Mouse (Mus musculus) neural tube, embryonic 11.5 days (tissue): Measurements from ENCODE around the gene Syn3. TPM values are rescaled to one million over a fixed set of nuclear protein-coding genes. Genes with fewer than 3 reads are reported as not detected.

Experiments used
- ATAC-seq: fragments of 200-750 bp; cut with Nextera tagmentation; 2 replicates; pipeline ENCODE4 v1.8.0; 2017; ENCODE audit warnings: moderate number of reproducible peaks, mild to moderate bottlenecking, moderate TSS enrichment, moderate library complexity; ENCODE audit not compliant: insufficient read depth, low FRiP score, low TSS enrichment
- DNase-seq: peaks from one replicate; pipeline ENCODE4 v3.0.0-alpha.2; 2015; ENCODE audit warnings: low spot score
- H3K27ac ChIP-seq: fragments of 300-500 bp; sonication (generic); 2 replicates; pipeline ENCODE4 v1.5.1; 2014; ENCODE audit warnings: low read depth, mild to moderate bottlenecking, low read length
- H3K27me3 ChIP-seq: fragments of 300-500 bp; sonication (generic); 2 replicates; pipeline ENCODE4 v1.6.1; 2014; ENCODE audit warnings: mild to moderate bottlenecking, low read length, mixed read lengths; ENCODE audit not compliant: control insufficient read depth, insufficient read depth
- H3K36me3 ChIP-seq: fragments of 300-500 bp; sonication (generic); 2 replicates; pipeline ENCODE4 v1.6.1; 2014; ENCODE audit warnings: mild to moderate bottlenecking, low read length, moderate library complexity, mixed read lengths; ENCODE audit not compliant: control insufficient read depth, insufficient read depth
- H3K4me1 ChIP-seq: fragments of 300-500 bp; sonication (generic); 2 replicates; pipeline ENCODE4 v1.6.1; 2014; ENCODE audit warnings: low read length, mixed read lengths; ENCODE audit not compliant: control insufficient read depth, insufficient read depth
- H3K4me2 ChIP-seq: fragments of 300-500 bp; sonication (generic); 2 replicates; pipeline ENCODE4 v1.6.1; 2014; ENCODE audit warnings: low read depth, mild to moderate bottlenecking, moderate library complexity
- H3K4me3 ChIP-seq: fragments of 300-500 bp; sonication (generic); 2 replicates; pipeline ENCODE4 v1.5.1; 2014; ENCODE audit warnings: low read depth, low read length
- H3K9ac ChIP-seq: fragments of 300-500 bp; sonication (generic); 2 replicates; pipeline ENCODE4 v1.6.1; 2014; ENCODE audit warnings: mild to moderate bottlenecking, low read length
- H3K9me3 ChIP-seq: fragments of 300-500 bp; sonication (generic); 2 replicates; pipeline ENCODE4 v1.6.1; 2016; ENCODE audit warnings: low read length; ENCODE audit not compliant: control insufficient read depth
- WGBS: fragments of 180-500 bp; shearing (Covaris S2); extraction: QIAGEN DNeasy Blood & Tissue Kit; methylation state at CpG from one replicate; pipeline ENCODE4 v1.1.7; 2014; 5-methylcytosine and 5-hydroxymethylcytosine counted together
- polyA plus RNA-seq: library from polyadenylated mRNA; unstranded; fragments of >200 nt; fragmentation: Nextera tagmentation; extraction: Ambion mirVana; gene quantifications from 2 replicates; pipeline ENCODE4 v1.2.1, GENCODE M21; 2014

The Syn3 gene
- polyA plus RNA-seq, 1 experiment from 2014 or later = 4.4 TPM

- H3K4me2 ChIP-seq = no peak overlapping the region
- H3K9me3 ChIP-seq = no peaks in the 10 kb centered on the region
- WGBS = 88% methylated on average over 1 of the region's 1 CpGs
- H3K27ac ChIP-seq = no peak overlapping the region
- no peak overlapping the region for H3K9ac ChIP-seq
- H3K36me3 ChIP-seq = no peaks in the 10 kb centered on the region
- no peak for ATAC-seq
- H3K27me3 ChIP-seq = no peaks in the 10 kb centered on the region
- H3K4me3 ChIP-seq = no peak overlapping the region
- no peaks in the 10 kb centered on the region for H3K4me1 ChIP-seq
- DNase-seq = no peak
Observed at GRCm38 (mm10) chr10:86249283-86249682, 249.4 kb downstream of the Syn3 start.

DNA sequence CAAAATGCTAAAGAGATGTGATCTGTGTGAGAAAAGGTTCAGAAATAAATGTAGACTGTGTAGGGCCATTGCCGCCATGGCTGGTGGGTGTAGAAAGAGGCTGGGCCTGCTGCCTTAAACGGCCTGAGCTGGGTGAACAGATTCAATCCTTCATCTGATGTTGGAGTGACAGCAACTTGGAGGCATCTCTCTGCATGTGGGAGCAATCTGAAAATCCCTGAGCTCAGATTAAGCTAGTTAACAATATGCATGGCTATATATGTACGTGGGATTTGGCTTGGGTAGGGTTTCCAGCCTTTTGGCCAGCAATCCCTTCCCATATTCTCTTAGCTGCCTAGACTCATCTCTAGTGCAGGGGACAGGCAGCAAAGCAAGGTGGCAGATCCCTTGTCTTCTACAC is 249.9 kb downstream of the Syn3 start:
- ATAC-seq (no peak), DNase-seq (no peak)
- Histone ChIP-seq H3K4me3 (no peak overlapping the region), H3K27me3 (no peaks in the 10 kb centered on the region), H3K9me3 (no peaks in the 10 kb centered on the region), H3K9ac (no peak overlapping the region), H3K4me1 (no peaks in the 10 kb centered on the region), H3K27ac (no peak overlapping the region), H3K36me3 (no peaks in the 10 kb centered on the region), H3K4me2 (no peak overlapping the region)
- 88% methylated on average over 3 of the region's 3 CpGs for WGBS

- no peak for ATAC-seq
- 88% methylated on average over 10 of the region's 10 CpGs for WGBS
Observed at GRCm38 (mm10) chr10:86248131-86248740, 250.5 kb downstream of the Syn3 start.

DNA sequence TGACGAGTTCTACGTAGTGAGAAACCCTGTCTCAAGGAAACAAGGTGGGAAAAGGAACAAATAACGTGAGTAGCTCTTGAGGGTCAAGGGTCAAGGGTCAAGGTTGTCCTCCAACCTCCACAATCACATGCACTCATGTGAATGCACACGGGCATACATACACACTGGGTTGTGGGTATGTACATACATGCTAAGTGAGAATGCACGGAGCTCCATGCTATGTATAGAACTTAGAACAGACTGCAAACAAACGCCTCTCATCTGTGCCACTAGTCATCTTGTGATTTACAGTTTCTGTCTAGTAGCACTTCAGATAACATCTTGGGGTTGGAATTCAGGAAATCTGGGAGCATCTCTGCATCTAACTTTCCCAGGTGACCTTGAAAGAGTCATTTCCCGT is 253.3 kb downstream of the Syn3 start:
- no peaks in the 10 kb centered on the region for H3K4me1 ChIP-seq
- H3K4me2 ChIP-seq = no peak overlapping the region
- ATAC-seq (no peak), DNase-seq (no peak)
- H3K9ac ChIP-seq = no peak overlapping the region
- no peaks in the 10 kb centered on the region for H3K36me3 ChIP-seq
- H3K9me3 ChIP-seq = no peaks in the 10 kb centered on the region
- no peak overlapping the region for H3K27ac ChIP-seq
- H3K4me3 ChIP-seq = no peak overlapping the region
- WGBS = 87% methylated on average over 7 of the region's 7 CpGs
- no peaks in the 10 kb centered on the region for H3K27me3 ChIP-seq

More at GRCm38 (mm10) chr10:86248131-86248740, 250.5 kb downstream of the Syn3 start:
- Histone ChIP-seq H3K4me2 (no peak overlapping the region), H3K9me3 (no peaks in the 10 kb centered on the region), H3K36me3 (no peaks in the 10 kb centered on the region), H3K27me3 (no peaks in the 10 kb centered on the region), H3K4me1 (no peaks in the 10 kb centered on the region), H3K4me3 (no peak overlapping the region), H3K9ac (no peak overlapping the region), H3K27ac (no peak overlapping the region)
- DNase-seq = no peak

- Histone ChIP-seq H3K4me2 (no peak overlapping the region), H3K4me3 (no peak overlapping the region), H3K27me3 (no peaks in the 10 kb centered on the region), H3K9ac (no peak overlapping the region), H3K36me3 (no peaks in the 10 kb centered on the region), H3K9me3 (no peaks in the 10 kb centered on the region), H3K27ac (no peak overlapping the region), H3K4me1 (no peaks in the 10 kb centered on the region)
- no peak for ATAC-seq
- 87% methylated on average over 6 of the region's 6 CpGs for WGBS
- no peak for DNase-seq
Observed at GRCm38 (mm10) chr10:86243525-86243924, 255.2 kb downstream of the Syn3 start.

DNA sequence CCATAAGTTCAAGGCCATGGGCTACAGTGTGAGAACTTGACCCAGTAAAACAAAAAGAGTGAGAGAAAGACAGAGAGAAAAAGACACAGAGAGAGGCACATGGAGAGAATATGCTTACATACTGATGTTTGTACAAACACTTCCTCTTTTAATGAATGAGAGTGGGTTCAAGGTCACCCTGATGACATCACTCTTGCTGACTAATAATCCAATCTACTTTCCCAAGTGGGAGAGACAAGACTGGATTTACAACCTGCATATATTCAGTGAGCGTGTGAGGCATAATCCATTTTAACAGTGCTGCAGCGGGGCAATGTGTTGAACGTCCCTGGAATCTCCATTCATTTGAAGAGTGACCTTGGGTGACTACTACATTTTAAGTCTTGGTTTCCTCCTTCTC is 256.0 kb downstream of the Syn3 start:
- Histone ChIP-seq H3K9me3 (no peaks in the 10 kb centered on the region), H3K4me2 (no peak overlapping the region), H3K27me3 (no peaks in the 10 kb centered on the region), H3K27ac (no peak overlapping the region), H3K9ac (no peak overlapping the region), H3K4me1 (no peaks in the 10 kb centered on the region), H3K36me3 (no peaks in the 10 kb centered on the region), H3K4me3 (no peak overlapping the region)
- no peak for ATAC-seq
- WGBS = 88% methylated on average over 3 of the region's 3 CpGs
- no peak for DNase-seq

DNA sequence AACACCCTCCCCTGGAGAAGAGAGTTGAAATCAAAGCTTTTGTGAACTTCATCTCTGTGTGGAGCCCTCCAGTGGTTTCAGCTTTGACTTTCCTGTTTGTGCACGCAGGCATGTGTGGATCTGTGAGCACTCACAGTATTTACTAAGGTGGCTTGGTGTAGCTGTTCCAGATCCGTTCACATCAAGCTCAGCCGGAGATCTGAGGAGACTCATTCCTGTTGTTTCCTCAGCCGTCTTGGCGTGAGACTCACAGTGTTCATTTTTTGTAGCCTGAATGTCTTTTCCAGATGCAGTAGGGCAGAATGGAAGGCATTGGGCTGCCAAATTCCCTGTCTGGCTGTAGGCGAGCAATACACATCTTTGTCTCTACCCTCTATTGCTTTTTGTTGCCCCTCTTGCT is 268.7 kb downstream of the Syn3 start:
- H3K36me3 ChIP-seq = no peaks in the 10 kb centered on the region
- no peak overlapping the region for H3K9ac ChIP-seq
- H3K4me1 ChIP-seq = no peaks in the 10 kb centered on the region
- H3K4me3 ChIP-seq = no peak overlapping the region
- WGBS = 68% methylated on average over 6 of the region's 6 CpGs
- H3K4me2 ChIP-seq = no peak overlapping the region
- DNase-seq (no peak), ATAC-seq (no peak)
- no peaks in the 10 kb centered on the region for H3K27me3 ChIP-seq
- H3K9me3 ChIP-seq = no peaks in the 10 kb centered on the region
- no peak overlapping the region for H3K27ac ChIP-seq

- Histone ChIP-seq H3K27me3 (no peaks in the 10 kb centered on the region), H3K9me3 (no peaks in the 10 kb centered on the region), H3K4me1 (no peaks in the 10 kb centered on the region), H3K4me3 (no peak overlapping the region), H3K36me3 (no peaks in the 10 kb centered on the region), H3K4me2 (no peak overlapping the region), H3K27ac (no peak overlapping the region), H3K9ac (no peak overlapping the region)
- DNase-seq (no peak), ATAC-seq (no peak)
- 93% methylated on average over 3 of the region's 3 CpGs for WGBS
Observed at GRCm38 (mm10) chr10:86225480-86225879, 273.2 kb downstream of the Syn3 start.

DNA sequence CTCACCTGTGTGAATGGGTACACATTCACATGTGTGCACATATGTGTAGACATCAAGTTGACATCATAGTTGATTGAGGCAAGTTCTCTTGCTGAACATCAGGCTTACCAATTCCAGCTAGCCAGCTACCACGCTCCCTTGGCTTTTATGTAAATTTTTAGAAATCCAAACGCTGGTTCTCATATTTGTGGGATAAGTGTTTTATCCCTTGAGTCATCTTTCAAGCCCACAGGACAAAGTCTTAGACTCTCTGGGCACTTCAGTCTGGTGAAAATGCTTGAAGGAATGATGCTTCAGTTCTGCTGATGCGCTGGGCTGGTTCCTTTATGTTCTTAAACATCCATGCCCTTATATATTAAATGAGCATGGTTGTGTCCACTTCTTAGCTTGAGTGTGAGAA is 279.7 kb downstream of the Syn3 start:
- ATAC-seq (no peak), DNase-seq (no peak)
- no peaks in the 10 kb centered on the region for H3K36me3 ChIP-seq
- no peak overlapping the region for H3K4me2 ChIP-seq
- H3K4me1 ChIP-seq = no peaks in the 10 kb centered on the region
- H3K4me3 ChIP-seq = no peak overlapping the region
- no peak overlapping the region for H3K9ac ChIP-seq
- H3K9me3 ChIP-seq = no peaks in the 10 kb centered on the region
- WGBS = 94% methylated on average over 3 of the region's 3 CpGs
- H3K27ac ChIP-seq = no peak overlapping the region
- no peaks in the 10 kb centered on the region for H3K27me3 ChIP-seq
